Mouse (Mus musculus) gastrocnemius, postnatal 10 days (tissue): ENCODE measurements at regions not wholly inside any gene's neighbourhood (a gene's known extent, or its start where the extent isn't known, plus 50 kb on each side); places are given as distances from the start of the nearest gene placed in this dataset.

Experiments
- DNase-seq: peaks from one replicate; pipeline ENCODE4 v3.0.0; 2021; ENCODE audit warnings: mixed read lengths

GRCm38 (mm10) chr11:111280769-111281168, 214.8 kb downstream of the Kcnj2 start:
- no peak for DNase-seq

GRCm38 (mm10) chr11:111281237-111282160, 215.5 kb downstream of the Kcnj2 start:
- no peak for DNase-seq

- no peak for DNase-seq
These were observed 216.3 kb downstream of the Kcnj2 start for GRCm38 (mm10) chr11:111282283-111282682.

GRCm38 (mm10) chr11:111290537-111290936, 224.6 kb downstream of the Kcnj2 start:
- no peak for DNase-seq

GRCm38 (mm10) chr11:111296309-111296721, 230.4 kb downstream of the Kcnj2 start:
- no peak for DNase-seq

- no peak for DNase-seq
These were observed 246.8 kb downstream of the Kcnj2 start for GRCm38 (mm10) chr11:111312802-111313201.

GRCm38 (mm10) chr11:111313566-111313965, 247.6 kb downstream of the Kcnj2 start:
- DNase-seq = no peak

GRCm38 (mm10) chr11:111321576-111321975, 255.6 kb downstream of the Kcnj2 start:
- no peak for DNase-seq

- DNase-seq = no peak
These were observed 258.6 kb downstream of the Kcnj2 start for GRCm38 (mm10) chr11:111324453-111325010.

- no peak for DNase-seq
These were observed 261.0 kb downstream of the Kcnj2 start for GRCm38 (mm10) chr11:111326915-111327314.

GRCm38 (mm10) chr11:111328258-111328657, 262.3 kb downstream of the Kcnj2 start:
- DNase-seq = no peak

GRCm38 (mm10) chr11:111331592-111331991, 265.6 kb downstream of the Kcnj2 start:
- DNase-seq = no peak

- no peak for DNase-seq
These were observed 267.1 kb downstream of the Kcnj2 start for GRCm38 (mm10) chr11:111333021-111333420.

GRCm38 (mm10) chr11:111347562-111347961, 281.6 kb downstream of the Kcnj2 start:
- no peak for DNase-seq

GRCm38 (mm10) chr11:111350028-111350427, 284.1 kb downstream of the Kcnj2 start:
- no peak for DNase-seq

GRCm38 (mm10) chr11:111363363-111363762, 297.4 kb downstream of the Kcnj2 start:
- no peak for DNase-seq

GRCm38 (mm10) chr11:111377165-111377564, 311.2 kb downstream of the Kcnj2 start:
- DNase-seq = no peak

GRCm38 (mm10) chr11:111379842-111380241, 313.9 kb downstream of the Kcnj2 start:
- no peak for DNase-seq

- DNase-seq = no peak
These were observed 332.7 kb downstream of the Kcnj2 start for GRCm38 (mm10) chr11:111398706-111399105.

- DNase-seq = no peak
These were observed 343.3 kb downstream of the Kcnj2 start for GRCm38 (mm10) chr11:111409266-111409665.

- no peak for DNase-seq
These were observed 358.9 kb downstream of the Kcnj2 start for GRCm38 (mm10) chr11:111424871-111425270.

GRCm38 (mm10) chr11:111426715-111427114, 360.8 kb downstream of the Kcnj2 start:
- no peak for DNase-seq

GRCm38 (mm10) chr11:111442257-111442656, 376.3 kb downstream of the Kcnj2 start:
- DNase-seq = no peak

GRCm38 (mm10) chr11:111443381-111443780, 377.4 kb downstream of the Kcnj2 start:
- DNase-seq = no peak
